Mouse (Mus musculus) R1 (cell line): ENCODE results near the gene Mtnr1a.

Source experiments
- DNase-seq: peaks from one replicate; pipeline ENCODE4 v3.0.0-alpha.2; 2018; ENCODE audit warnings: low read depth, low spot score

Gene Mtnr1a

GRCm38 (mm10) chr8:45068759-45069386 is at the start of gene Mtnr1a:
TSS of gene Mtnr1a (plus strand) at chr8:45069137.
- peak; percentile 66 for DNase-seq

- DNase-seq: no peak
These were observed 49.7 kb upstream of the Mtnr1a start for GRCm38 (mm10) chr8:45019241-45019640.

GRCm38 (mm10) chr8:45021171-45021570 is 47.8 kb upstream of the Mtnr1a start:
- no peak for DNase-seq

- DNase-seq: no peak
These were observed 46.8 kb upstream of the Mtnr1a start for GRCm38 (mm10) chr8:45021911-45022665.

GRCm38 (mm10) chr8:45028081-45028497 is 40.8 kb upstream of the Mtnr1a start:
- DNase-seq: no peak

- peak; percentile 66 for DNase-seq
These were observed 30.6 kb upstream of the Mtnr1a start for GRCm38 (mm10) chr8:45038350-45038749.

- DNase-seq: peak; percentile 52
These were observed 24.8 kb upstream of the Mtnr1a start for GRCm38 (mm10) chr8:45044160-45044559.

- DNase-seq: peak; percentile 52
These were observed 18.5 kb upstream of the Mtnr1a start for GRCm38 (mm10) chr8:45050451-45050850.

GRCm38 (mm10) chr8:45051236-45051635 is 17.7 kb upstream of the Mtnr1a start:
- peak; percentile 65 for DNase-seq

GRCm38 (mm10) chr8:45052205-45052604 is 16.7 kb upstream of the Mtnr1a start:
- peak; percentile 67 for DNase-seq

- DNase-seq: no peak
These were observed 16.3 kb upstream of the Mtnr1a start for GRCm38 (mm10) chr8:45052618-45053017.

- DNase-seq: peak; percentile 80
These were observed 13.4 kb upstream of the Mtnr1a start for GRCm38 (mm10) chr8:45055500-45055899.

GRCm38 (mm10) chr8:45056810-45057209 is 12.1 kb upstream of the Mtnr1a start:
- peak; percentile 81 for DNase-seq

- no peak for DNase-seq
These were observed 8.9 kb upstream of the Mtnr1a start for GRCm38 (mm10) chr8:45060083-45060482.

GRCm38 (mm10) chr8:45062311-45062710 is 6.6 kb upstream of the Mtnr1a start:
- peak; percentile 84 for DNase-seq

- peak; percentile 97 for DNase-seq
These were observed 5.7 kb upstream of the Mtnr1a start for GRCm38 (mm10) chr8:45062982-45063924.

- DNase-seq: peak; percentile 94
These were observed 4.6 kb upstream of the Mtnr1a start for GRCm38 (mm10) chr8:45064197-45064869.

- DNase-seq: peak; percentile 68
These were observed 3.5 kb upstream of the Mtnr1a start for GRCm38 (mm10) chr8:45065391-45065790.

- DNase-seq: no peak
These were observed 2.0 kb downstream of the Mtnr1a start for GRCm38 (mm10) chr8:45070949-45071348.

GRCm38 (mm10) chr8:45080850-45081249 is 11.9 kb downstream of the Mtnr1a start:
- no peak for DNase-seq

- DNase-seq: no peak
These were observed 24.7 kb downstream of the Mtnr1a start for GRCm38 (mm10) chr8:45093599-45093998.
